Mouse (Mus musculus) heart, adult 2 months (tissue): ENCODE measurements at regions not wholly inside any gene's neighbourhood (a gene's known extent, or its start where the extent isn't known, plus 50 kb on each side); places are given as distances from the start of the nearest gene placed in this dataset.

Experiments used
- DNase-seq, 2 experiments: peaks; one replicate each; pipeline ENCODE4 v3.0.0; 2021
- H3K27ac ChIP-seq: fragments of 200-600 bp; 2 replicates; pipeline ENCODE4 v1.8.1; 2022
- H3K27me3 ChIP-seq: fragments of 200-500 bp; 2 replicates; pipeline ENCODE4 v1.6.1; 2012; ENCODE audit warnings: mild to moderate bottlenecking, low read length, inconsistent platforms, mixed read lengths; ENCODE audit not compliant: control insufficient read depth, insufficient read depth
- H3K36me3 ChIP-seq: fragments of 200-500 bp; 2 replicates; pipeline ENCODE4 v1.6.1; 2012; ENCODE audit warnings: low read length, inconsistent platforms; ENCODE audit not compliant: control insufficient read depth, insufficient read depth
- H3K4me1 ChIP-seq: fragments of 200-500 bp; 2 replicates; pipeline ENCODE4 v1.6.1; 2011; ENCODE audit warnings: low read length; ENCODE audit not compliant: control insufficient read depth, insufficient read depth
- H3K4me3 ChIP-seq: fragments of 200-600 bp; 2 replicates; pipeline ENCODE4 v1.8.1; 2022
- H3K79me2 ChIP-seq: fragments of 200-500 bp; replicated peaks from 2 replicates; pipeline ENCODE4 v1.6.1; 2012; ENCODE audit warnings: mild to moderate bottlenecking, inconsistent platforms, low read length, moderate library complexity, mixed read lengths; ENCODE audit not compliant: control insufficient read depth, insufficient read depth
- H3K9ac ChIP-seq: fragments of 200-500 bp; 2 replicates; pipeline ENCODE4 v1.6.1; 2012; ENCODE audit warnings: low read depth, mild to moderate bottlenecking, control low read depth, inconsistent platforms, low read length, mixed read lengths
- CTCF ChIP-seq: fragments of 200-600 bp; IDR thresholded peaks from 2 replicates; pipeline ENCODE4 v1.8.1; 2022; ENCODE audit warnings: antibody characterized with exemption, mild to moderate bottlenecking, moderate library complexity
- EP300 ChIP-seq: fragments of 200-500 bp; IDR thresholded peaks from 2 replicates; pipeline ENCODE4 v1.6.1; 2011; ENCODE audit warnings: low read depth, low read length, control low read depth; ENCODE audit not compliant: insufficient read depth
- POLR2A ChIP-seq: fragments of 200-500 bp; IDR thresholded peaks from 2 replicates; pipeline ENCODE4 v1.6.1; 2011; ENCODE audit warnings: mild to moderate bottlenecking, low read depth, low read length, control low read depth; ENCODE audit not compliant: insufficient read depth
- WGBS: fragments of 180-500 bp; shearing (Covaris S2); methylation state at CpG from one replicate; pipeline ENCODE4 v1.1.7; 2018; 5-methylcytosine and 5-hydroxymethylcytosine counted together
- intact Hi-C: fragments of 180-260 bp; cut with DNase I; formaldehyde crosslinking; loops from one replicate; pipeline ENCODE4 v1.15.1; 2025

GRCm38 (mm10) chr7:71467436-71468127 is 116.3 kb upstream of the Gm10295 start:
- whole genome bisulfite sequencing: 58% methylated on average over 9 of the region's 9 CpGs
- no peak for TF ChIP-seq EP300
- TF ChIP-seq POLR2A: no peak
- TF ChIP-seq CTCF: no peak
- no peaks in the 10 kb centered on the region for H3K36me3 ChIP-seq

GRCm38 (mm10) chr7:71464127-71464526 is 112.8 kb upstream of the Gm10295 start:
- no peaks in the 10 kb centered on the region for H3K36me3 ChIP-seq
- no peaks in the 10 kb centered on the region for H3K27me3 ChIP-seq
- H3K4me3 ChIP-seq: no peak overlapping the region
- H3K4me1 ChIP-seq: no peaks in the 10 kb centered on the region
- no peak overlapping the region for H3K9ac ChIP-seq
- intact Hi-C loops: no loop called here
- TF ChIP-seq POLR2A: no peak
- TF ChIP-seq CTCF: no peak
- TF ChIP-seq EP300: no peak
- DNase-seq: no peak
- no peaks in the 10 kb centered on the region for H3K79me2 ChIP-seq
- H3K27ac ChIP-seq: no peak overlapping the region

More at GRCm38 (mm10) chr7:71467436-71468127, 116.3 kb upstream of the Gm10295 start:
- H3K4me1 ChIP-seq: peaks cover 4% of the 10 kb centered on the region
- intact Hi-C loops: no loop called here
- H3K9ac ChIP-seq: no peak overlapping the region
- H3K27me3 ChIP-seq: no peaks in the 10 kb centered on the region
- no peaks in the 10 kb centered on the region for H3K79me2 ChIP-seq
- DNase-seq: peak in 1 of 2 experiments; percentile 21
- H3K4me3 ChIP-seq: no peak overlapping the region
- H3K27ac ChIP-seq: no peak overlapping the region

GRCm38 (mm10) chr7:71463565-71463964 is 112.3 kb upstream of the Gm10295 start:
- no peak for DNase-seq
- 73% methylated on average over 2 of the region's 2 CpGs for WGBS
- Histone ChIP-seq H3K4me3 (no peak overlapping the region), H3K27me3 (no peaks in the 10 kb centered on the region), H3K9ac (no peak overlapping the region), H3K36me3 (no peaks in the 10 kb centered on the region), H3K27ac (no peak overlapping the region), H3K79me2 (no peaks in the 10 kb centered on the region), H3K4me1 (no peaks in the 10 kb centered on the region)
- TF ChIP-seq POLR2A (no peak), EP300 (no peak), CTCF (no peak)
- intact Hi-C loops: no loop called here

- Histone ChIP-seq H3K36me3 (no peaks in the 10 kb centered on the region), H3K79me2 (no peaks in the 10 kb centered on the region), H3K9ac (no peak overlapping the region), H3K27me3 (no peaks in the 10 kb centered on the region), H3K27ac (no peak overlapping the region), H3K4me1 (no peaks in the 10 kb centered on the region), H3K4me3 (no peak overlapping the region)
- intact Hi-C loops: no loop called here
- DNase-seq: no peak
- TF ChIP-seq EP300: no peak
- no peak for TF ChIP-seq CTCF
- no peak for TF ChIP-seq POLR2A
Observed at GRCm38 (mm10) chr7:71459805-71460204, 108.5 kb upstream of the Gm10295 start.

- TF ChIP-seq CTCF: no peak
- TF ChIP-seq POLR2A: no peak
- TF ChIP-seq EP300: no peak
- H3K4me3 ChIP-seq: no peak overlapping the region
- intact Hi-C loops: no loop called here
Observed at GRCm38 (mm10) chr7:71458104-71458754, 106.9 kb upstream of the Gm10295 start.

GRCm38 (mm10) chr7:71457409-71458103 is 106.3 kb upstream of the Gm10295 start:
- no peaks in the 10 kb centered on the region for H3K27me3 ChIP-seq
- no peaks in the 10 kb centered on the region for H3K36me3 ChIP-seq
- WGBS: 86% methylated on average over 4 of the region's 4 CpGs
- intact Hi-C loops: no loop called here
- TF ChIP-seq POLR2A: no peak
- no peak for TF ChIP-seq EP300
- TF ChIP-seq CTCF: no peak
- H3K79me2 ChIP-seq: no peaks in the 10 kb centered on the region
- H3K9ac ChIP-seq: no peak overlapping the region
- no peak for DNase-seq
- H3K4me3 ChIP-seq: no peak overlapping the region
- H3K4me1 ChIP-seq: no peaks in the 10 kb centered on the region
- no peak overlapping the region for H3K27ac ChIP-seq

More at GRCm38 (mm10) chr7:71458104-71458754, 106.9 kb upstream of the Gm10295 start:
- no peaks in the 10 kb centered on the region for H3K36me3 ChIP-seq
- no peak for DNase-seq
- no peak overlapping the region for H3K9ac ChIP-seq
- no peaks in the 10 kb centered on the region for H3K4me1 ChIP-seq
- no peaks in the 10 kb centered on the region for H3K79me2 ChIP-seq
- H3K27ac ChIP-seq: no peak overlapping the region
- WGBS: 73% methylated on average over 5 of the region's 5 CpGs
- no peaks in the 10 kb centered on the region for H3K27me3 ChIP-seq
